Mouse (Mus musculus) hematopoietic stem cell, adult 5-6 weeks (primary cell): Measurements from ENCODE around the gene Rcsd1. TPM values are rescaled to one million over a fixed set of nuclear protein-coding genes. Genes with fewer than 3 reads are reported as not detected.

Experiments used
- ATAC-seq, 2 experiments: fragments of 125-278 bp in 1 of 2; replicated peaks in 1 of 2; 2 replicates each; pipeline ENCODE4 v1.8.0; 2016 to 2017; ENCODE audit warnings: inconsistent platforms in 2 of 2, mild to moderate bottlenecking in 2 of 2, moderate number of reproducible peaks in 2 of 2, low read depth in 1 of 2, moderate TSS enrichment in 1 of 2; ENCODE audit not compliant: low FRiP score in 2 of 2, poor library complexity in 2 of 2, severe bottlenecking in 2 of 2, insufficient read depth in 1 of 2, low TSS enrichment in 1 of 2
- total RNA-seq: library from RNA; stranded (forward); fragments of 172-1452, 232-1000 nt; gene quantifications from 2 replicates; pipeline ENCODE4 v1.2.3, GENCODE M21; 2017

The Rcsd1 gene
- total RNA-seq, result 132 and 143 TPM in 2 replicates

DNA sequence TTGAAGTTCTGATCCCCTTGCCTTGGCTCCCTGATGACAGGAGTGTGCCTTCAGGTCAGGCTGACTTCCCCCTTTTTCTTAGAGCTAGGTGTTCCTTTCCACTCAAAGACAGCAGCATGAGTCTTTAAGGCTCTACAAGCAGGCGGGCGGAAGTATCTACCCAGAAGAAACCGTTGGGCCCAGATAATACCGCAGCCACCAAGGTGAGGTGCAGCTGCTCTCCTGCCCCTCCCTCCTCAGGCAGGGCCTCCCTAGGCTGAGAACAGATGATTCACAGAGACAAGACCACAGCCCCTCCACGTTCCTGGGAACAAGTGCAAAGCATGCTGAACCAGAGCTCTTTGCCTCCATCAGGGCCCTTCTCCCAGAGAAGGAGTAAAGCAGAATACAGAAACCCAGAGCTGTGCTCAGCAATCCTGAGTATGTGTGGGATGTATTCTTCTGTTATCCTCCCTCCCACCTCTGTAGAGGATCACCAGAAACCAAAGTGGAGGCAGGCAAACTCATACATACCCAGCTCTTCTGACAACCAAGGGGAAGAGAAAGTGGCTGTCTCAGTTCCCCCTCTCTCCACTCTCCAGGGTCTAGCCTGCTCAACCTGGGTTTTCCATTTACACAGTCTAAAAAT is at the start of gene Rcsd1:
Gene Rcsd1 (minus strand): TSS at position 129 of the 628 bp plus-strand sequence.
- peak; percentile 63 to 76 for ATAC-seq

DNA sequence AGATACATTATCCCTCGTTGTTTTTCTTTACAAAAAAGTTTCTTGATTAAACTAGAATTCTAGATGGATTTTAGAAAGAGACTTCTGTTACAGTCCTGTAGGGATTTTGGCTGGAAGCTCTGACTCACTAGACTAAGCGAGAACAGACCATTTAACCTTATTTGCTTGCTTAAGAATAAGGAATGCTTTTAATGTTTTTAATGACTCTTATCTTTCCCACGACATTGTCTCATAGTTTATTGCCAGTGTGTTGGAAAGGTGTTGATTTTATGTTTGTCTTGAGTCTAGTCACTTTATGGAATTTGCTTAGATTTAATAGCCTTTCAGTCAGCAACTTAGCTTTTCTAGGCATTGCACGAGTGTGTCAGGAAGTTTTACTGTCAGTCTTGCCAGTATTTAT is 45.6 kb upstream of the Rcsd1 start:
- ATAC-seq, result no peak

- ATAC-seq, result no peak
These were observed 44.6 kb upstream of the Rcsd1 start for GRCm38 (mm10) chr1:165754205-165754604.

DNA sequence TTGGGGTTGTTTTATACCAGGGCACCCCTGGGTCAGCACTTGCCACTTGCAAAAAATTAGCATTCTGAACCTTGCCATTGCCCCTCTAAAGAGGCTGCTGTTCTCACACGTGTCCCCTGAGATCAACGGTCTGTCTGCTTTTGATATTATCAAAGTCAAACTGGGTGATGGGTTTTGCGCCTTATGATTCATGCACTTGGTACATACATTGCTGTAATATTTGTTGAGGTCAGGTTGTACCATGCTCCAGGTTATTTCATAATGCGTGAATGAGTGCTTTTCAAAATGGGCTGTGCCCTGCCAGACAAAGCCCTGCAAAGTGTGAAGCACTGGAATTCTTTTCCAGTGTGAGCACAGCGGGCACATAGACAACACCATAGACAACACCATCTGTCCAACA is 42.3 kb upstream of the Rcsd1 start:
- ATAC-seq, result no peak

DNA sequence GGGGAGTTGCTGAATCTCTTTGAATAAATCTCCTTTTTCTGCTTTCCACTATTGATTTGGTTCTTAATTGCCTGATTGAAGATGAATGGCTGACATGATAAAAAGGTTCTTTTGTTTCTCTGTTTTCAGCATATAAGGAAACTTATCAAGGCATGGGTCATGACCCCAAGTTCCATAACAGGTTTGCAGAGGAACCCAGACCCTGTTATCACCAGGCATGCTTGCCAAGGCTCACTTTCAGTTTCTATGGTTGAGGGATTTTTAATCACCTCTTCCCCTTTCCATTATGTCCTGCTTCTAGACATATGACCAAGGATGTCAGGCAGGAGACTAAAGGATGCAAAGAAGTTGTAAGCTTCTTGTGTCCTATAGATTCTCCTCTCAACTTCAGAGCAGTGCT is 41.6 kb upstream of the Rcsd1 start:
- no peak; a peak in 2 of 4 replicates for ATAC-seq

DNA sequence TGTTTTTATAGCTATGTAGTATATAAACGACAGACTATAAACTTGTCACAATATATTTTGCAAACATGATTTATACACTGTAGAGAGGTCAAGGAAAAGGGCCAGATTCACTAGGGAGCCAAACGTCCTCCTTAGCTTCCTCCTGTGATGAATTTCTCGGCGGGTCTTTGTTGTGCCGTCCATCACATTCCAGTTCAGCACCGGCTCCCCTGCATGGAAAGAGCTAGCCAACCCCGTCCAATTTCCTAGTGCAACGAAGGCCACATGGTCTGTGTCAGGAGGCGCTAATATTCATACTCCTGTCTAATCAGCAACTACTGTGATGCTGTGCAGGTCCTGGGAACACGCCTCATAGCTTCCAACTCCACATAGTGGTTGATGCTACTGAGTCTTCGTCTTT is 38.5 kb upstream of the Rcsd1 start:
- no peak for ATAC-seq

GRCm38 (mm10) chr1:165741989-165742388 is 32.4 kb upstream of the Rcsd1 start:
- ATAC-seq, result no peak

DNA sequence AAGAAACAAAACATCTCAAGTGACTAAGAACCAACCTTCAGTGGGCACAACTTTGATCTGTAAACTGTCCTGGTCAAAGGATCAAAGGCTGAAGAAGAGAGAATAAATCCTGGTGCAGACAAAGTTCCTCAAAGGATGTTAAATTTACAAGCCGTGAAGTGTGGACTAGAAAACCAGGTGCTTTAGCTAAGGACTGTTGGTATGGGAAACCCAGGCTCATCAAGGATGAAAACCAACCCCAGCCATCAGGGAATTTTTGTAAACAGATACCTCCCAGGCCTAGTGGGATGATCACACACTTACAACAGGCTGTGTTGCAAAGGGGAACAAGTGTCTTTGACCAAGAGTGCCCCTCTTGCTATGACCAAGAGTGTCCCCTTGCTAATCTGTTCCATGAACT is 29.4 kb upstream of the Rcsd1 start:
- no peak for ATAC-seq

DNA sequence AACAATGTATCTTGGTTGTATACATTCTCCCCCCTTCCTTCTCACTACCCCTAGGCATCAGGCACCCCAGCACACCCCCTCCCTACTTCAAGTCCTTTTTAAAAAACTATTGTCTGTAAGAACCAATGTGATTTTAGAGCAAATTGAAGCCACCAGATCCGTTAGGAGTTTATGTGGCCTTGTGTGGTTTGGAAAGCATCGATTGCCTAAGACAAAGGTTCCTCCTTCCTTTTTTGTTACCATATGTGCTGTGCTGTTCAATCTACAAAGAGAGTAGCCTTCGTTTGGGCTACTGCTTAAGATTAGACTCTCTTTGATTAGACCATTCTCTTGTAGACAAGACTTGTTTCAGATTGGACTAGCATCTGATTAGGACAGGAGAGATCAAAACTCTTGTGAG is 28.3 kb upstream of the Rcsd1 start:
- ATAC-seq, result peak in 1 of 2 experiments; percentile 36; a peak in 1 of 4 replicates

GRCm38 (mm10) chr1:165737451-165737850 is 27.9 kb upstream of the Rcsd1 start:
- ATAC-seq, result no peak

GRCm38 (mm10) chr1:165735826-165736818 is 26.6 kb upstream of the Rcsd1 start:
- ATAC-seq, result peak; percentile 87 to 94

DNA sequence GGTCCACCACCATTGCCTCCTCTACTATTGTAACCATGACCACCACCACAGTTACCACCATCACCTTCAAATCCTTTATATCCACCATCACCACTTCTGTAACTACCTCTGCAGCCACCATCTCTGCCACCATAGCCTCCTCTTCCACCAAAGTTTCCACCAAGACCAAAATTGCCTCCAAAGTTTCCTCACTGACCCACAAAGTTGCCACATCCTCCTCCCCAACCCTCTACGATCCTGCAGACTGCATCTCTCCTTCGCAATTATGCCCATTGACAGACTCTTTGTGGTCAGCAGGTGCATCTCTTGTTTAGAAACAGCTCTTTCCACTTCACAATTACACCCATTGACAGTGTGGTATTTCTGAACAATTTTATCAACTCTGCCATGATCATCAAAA is 25.3 kb upstream of the Rcsd1 start:
- peak in 1 of 2 experiments; percentile 24; a peak in 1 of 4 replicates for ATAC-seq

GRCm38 (mm10) chr1:165731553-165731952 is 22.0 kb upstream of the Rcsd1 start:
- peak in 1 of 2 experiments; percentile 42; a peak in 1 of 4 replicates for ATAC-seq

DNA sequence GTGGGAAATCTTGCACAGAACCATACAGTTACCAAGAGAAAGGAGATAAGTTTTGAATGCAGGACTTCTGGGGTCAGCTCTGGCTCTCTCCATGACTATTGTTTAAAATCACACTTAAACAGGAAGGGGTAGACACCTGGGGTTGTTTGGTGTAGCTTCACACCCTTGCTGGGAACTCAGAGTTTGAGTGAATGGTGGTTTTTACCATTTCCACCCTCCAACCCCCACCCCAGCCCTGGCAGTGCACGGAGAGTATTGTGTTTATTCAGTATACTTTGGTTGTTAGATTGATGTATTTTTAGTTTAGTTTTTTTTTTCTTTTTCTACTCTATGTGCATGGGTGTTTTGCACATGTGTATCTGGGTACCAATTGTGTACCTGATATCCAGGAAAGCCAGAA is 20.6 kb upstream of the Rcsd1 start:
- peak; percentile 41 to 65; a peak in 3 of 4 replicates for ATAC-seq

- ATAC-seq, result no peak
These were observed 18.6 kb upstream of the Rcsd1 start for GRCm38 (mm10) chr1:165728057-165728639.

DNA sequence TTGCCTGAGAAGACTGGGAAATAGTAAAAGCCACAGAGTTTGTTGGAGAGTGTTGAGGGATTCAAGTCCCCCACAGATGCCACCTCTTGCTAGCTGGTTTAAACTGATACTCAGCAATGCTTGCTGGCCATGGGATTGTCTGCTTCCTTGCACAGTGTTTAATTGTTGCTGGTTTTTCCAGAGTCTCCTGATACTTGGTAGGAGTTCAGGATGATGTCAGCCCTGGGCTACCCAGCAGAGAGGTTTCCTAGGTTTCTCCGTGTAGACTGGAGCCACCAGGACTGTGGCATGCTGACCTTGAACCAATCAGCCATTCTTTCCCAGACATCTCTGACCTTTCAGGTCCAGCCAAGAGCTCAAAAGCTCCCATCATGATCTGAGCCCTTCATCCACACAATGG is 17.4 kb upstream of the Rcsd1 start:
- ATAC-seq, result no peak

DNA sequence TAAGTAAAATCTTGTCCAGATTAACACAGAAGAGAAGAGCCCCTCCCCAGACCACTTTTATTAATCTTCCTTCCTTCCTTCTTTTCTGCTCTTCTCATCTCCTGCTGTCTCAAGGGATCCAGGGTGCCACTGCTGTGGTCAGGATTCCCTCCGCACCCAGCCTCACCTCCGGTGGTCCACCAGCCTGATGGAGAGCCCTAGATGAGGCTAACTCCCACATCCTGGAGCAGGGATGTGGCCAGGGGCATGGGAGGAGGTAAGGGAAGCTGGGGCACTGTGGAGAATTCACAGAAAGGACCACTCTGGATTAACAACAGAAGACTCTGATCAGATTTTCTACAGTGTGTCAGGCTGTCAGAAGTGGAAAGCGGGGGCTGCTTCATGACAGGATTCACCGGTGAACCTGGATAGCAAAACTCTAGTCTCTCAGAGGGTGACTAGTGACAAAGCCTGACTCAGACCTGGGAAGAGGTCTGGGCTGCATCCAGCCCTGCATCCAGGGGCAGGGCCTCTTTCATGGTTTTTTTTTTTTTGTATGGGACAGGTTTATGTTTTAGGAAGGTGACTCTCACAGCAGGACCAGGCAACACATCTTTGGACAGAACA is 15.6 kb upstream of the Rcsd1 start:
- no peak for ATAC-seq
